10 mouse cellular contexts compared by ENCODE assay signal in genomic region chr17:45505941-45506465, GRCm38 (mm10). TPM values are rescaled to one million over a fixed set of nuclear protein-coding genes. Genes with fewer than 3 reads are reported as not detected.
A peak's percentile ranks its signal among the peaks of the same experiment; 100 is the strongest.
DNase-seq lines count a peak whose midpoint lies in the region; ATAC-seq and TF ChIP-seq lines count a peak whose summit lies in the region.
"Had no signal": no experiment of that assay in that cellular context is flagged by ENCODE, and none has a peak within 500 bp of the region (broad histone marks: within the 10 kb centered on the region; RNA-seq: fewer than 3 reads in every experiment).

No protein-coding gene starts in this region.

- H3K4me3 ChIP-seq in liver, embryonic 12.5 days: peak overlapping the region; percentile 72; the same call in 1 of the 2 replicates
- peak overlapping the region; percentile 81; the same call in 1 of the 2 replicates for H3K4me3 ChIP-seq in embryonic facial prominence, embryonic 13.5 days
- H3K4me3 ChIP-seq in liver, postnatal 0 days (ENCODE audit: low read depth, low read length): no peak overlapping the region

- peak overlapping the region; percentile 52 for H3K4me2 ChIP-seq in liver, embryonic 12.5 days
- H3K4me2 ChIP-seq in embryonic facial prominence, embryonic 13.5 days: peak overlapping the region; percentile 56
- H3K4me2 ChIP-seq in liver, postnatal 0 days (ENCODE audit: low read depth, low read length): peak overlapping the region; percentile 59; the same call in 1 of the 2 replicates

- H3K9me3 ChIP-seq in liver, embryonic 12.5 days (replicated peaks): no peaks in the 10 kb centered on the region
- no peaks in the 10 kb centered on the region for H3K9me3 ChIP-seq in embryonic facial prominence, embryonic 13.5 days
- no peaks in the 10 kb centered on the region for H3K9me3 ChIP-seq in liver, postnatal 0 days (ENCODE audit: low read length)

- peaks cover 27% of the 10 kb centered on the region for H3K4me1 ChIP-seq in liver, embryonic 12.5 days
- H3K4me1 ChIP-seq in embryonic facial prominence, embryonic 13.5 days: peaks cover 15% of the 10 kb centered on the region
- H3K4me1 ChIP-seq in liver, postnatal 0 days (ENCODE audit: insufficient read depth): peaks cover 11% of the 10 kb centered on the region; the same call in 1 of the 2 replicates

- no peak overlapping the region for H3K9ac ChIP-seq in liver, embryonic 12.5 days
- H3K9ac ChIP-seq in embryonic facial prominence, embryonic 13.5 days: peak overlapping the region; percentile 23; the same call in 1 of the 2 replicates
- no peak overlapping the region for H3K9ac ChIP-seq in liver, postnatal 0 days (replicated peaks)

- DNase-seq in cerebellum, adult 11-12 months: peak; percentile 58
- DNase-seq in cerebellum, postnatal 36 days: no peak
- no peak for DNase-seq in liver
- DNase-seq in liver, postnatal 0 days: no peak
- no peak for DNase-seq in right cerebral cortex, adult 2 months (ENCODE audit: low spot score in 2 of 2)
- no peak for DNase-seq in spleen, adult 18-20 months

- no peak for TF ChIP-seq EP300 in liver, postnatal 0 days (IDR thresholded peaks at IDR 0.05; ENCODE audit: low read depth)

- no peak for ATAC-seq in liver, embryonic 12.5 days
- no peak for ATAC-seq in embryonic facial prominence, embryonic 13.5 days (ENCODE audit: insufficient number of reproducible peaks, insufficient read depth, low FRiP score, low TSS enrichment, low read depth)
- ATAC-seq in liver, postnatal 0 days: no peak

- H3K27ac ChIP-seq in liver, embryonic 12.5 days: no peak overlapping the region
- H3K27ac ChIP-seq in embryonic facial prominence, embryonic 13.5 days: no peak overlapping the region
- no peak overlapping the region for H3K27ac ChIP-seq in liver, postnatal 0 days (ENCODE audit: low read depth)
- H3K27ac ChIP-seq: liver, embryonic 14.5 days had no signal

- peaks cover 22% of the 10 kb centered on the region for H3K36me3 ChIP-seq in liver, embryonic 12.5 days
- H3K36me3 ChIP-seq in embryonic facial prominence, embryonic 13.5 days: peaks cover 23% of the 10 kb centered on the region
- no peaks in the 10 kb centered on the region; the same call in 1 of the 2 replicates for H3K36me3 ChIP-seq in liver, postnatal 0 days (replicated peaks; ENCODE audit: insufficient read depth, low read length)

- 61% methylated on average over 6 of the region's 6 CpGs for WGBS in liver, embryonic 12.5 days (ENCODE audit: insufficient replicate concordance)
- 66% methylated on average over 6 of the region's 6 CpGs for WGBS in embryonic facial prominence, embryonic 13.5 days
- 62% methylated on average over 6 of the region's 6 CpGs for whole genome bisulfite sequencing in liver, postnatal 0 days (ENCODE audit: insufficient replicate concordance)

- TF ChIP-seq CTCF in liver, postnatal 0 days (IDR thresholded peaks at IDR 0.05; ENCODE audit: low read depth): no peak

- H3K27me3 ChIP-seq in liver, embryonic 12.5 days (replicated peaks): no peaks in the 10 kb centered on the region; the same call in 1 of the 2 replicates
- H3K27me3 ChIP-seq in embryonic facial prominence, embryonic 13.5 days: no peaks in the 10 kb centered on the region
- no peaks in the 10 kb centered on the region for H3K27me3 ChIP-seq in liver, postnatal 0 days (ENCODE audit: insufficient read depth, low read length)

RNA-seq across cellular contexts. Expression of gene Aars2, which starts 0.6 kb away (rescaled TPM):
- 13.6 and 13.9 TPM in 2 replicates for polyA plus RNA-seq in liver, embryonic 12.5 days (2016; fragmentation: Nextera tagmentation; extraction: Ambion mirVana)
- polyA plus RNA-seq in embryonic facial prominence, embryonic 13.5 days (2015; fragmentation: Nextera tagmentation; extraction: Ambion mirVana): 20.2 and 21.5 TPM in 2 replicates
- 4.2 and 4.8 TPM in 2 replicates for polyA plus RNA-seq in liver, postnatal 0 days (2015; fragmentation: Nextera tagmentation; extraction: Ambion mirVana)

RNA-seq across cellular contexts. Expression of gene Tcte1, which starts 17.2 kb away (rescaled TPM):
- polyA plus RNA-seq in liver, embryonic 12.5 days (2016; fragmentation: Nextera tagmentation; extraction: Ambion mirVana): 0.08 and 0.14 TPM in 2 replicates
- polyA plus RNA-seq in embryonic facial prominence, embryonic 13.5 days (2015; fragmentation: Nextera tagmentation; extraction: Ambion mirVana): 1.0 and 1.1 TPM in 2 replicates
- polyA plus RNA-seq in liver, postnatal 0 days (2015; fragmentation: Nextera tagmentation; extraction: Ambion mirVana): not detected in 2 replicates
- polyA plus RNA-seq: C2C12; liver, embryonic 14.5 days had no signal

RNA-seq across cellular contexts. Expression of gene Spats1, which starts 30.8 kb away (rescaled TPM):
- polyA plus RNA-seq in liver, embryonic 12.5 days (2016; fragmentation: Nextera tagmentation; extraction: Ambion mirVana): 0.24 and 0.26 TPM in 2 replicates
- 0.86 and 0.88 TPM in 2 replicates for polyA plus RNA-seq in embryonic facial prominence, embryonic 13.5 days (2015; fragmentation: Nextera tagmentation; extraction: Ambion mirVana)
- polyA plus RNA-seq in liver, postnatal 0 days (2015; fragmentation: Nextera tagmentation; extraction: Ambion mirVana): not detected in 2 replicates

RNA-seq across cellular contexts. Expression of gene Tmem151b, which starts 43.5 kb away (rescaled TPM):
- 0.30 and 0.31 TPM in 2 replicates for polyA plus RNA-seq in liver, embryonic 12.5 days (2016; fragmentation: Nextera tagmentation; extraction: Ambion mirVana)
- 7.7 and 10.1 TPM in 2 replicates for polyA plus RNA-seq in embryonic facial prominence, embryonic 13.5 days (2015; fragmentation: Nextera tagmentation; extraction: Ambion mirVana)
- polyA plus RNA-seq in liver, postnatal 0 days (2015; fragmentation: Nextera tagmentation; extraction: Ambion mirVana): 0.13 and 0.19 TPM in 2 replicates

RNA-seq across cellular contexts. Expression of gene Nfkbie, which starts 49.5 kb away (rescaled TPM):
- 2.0 TPM in 2 replicates for polyA plus RNA-seq in liver, embryonic 12.5 days (2016; fragmentation: Nextera tagmentation; extraction: Ambion mirVana)
- polyA plus RNA-seq in embryonic facial prominence, embryonic 13.5 days (2015; fragmentation: Nextera tagmentation; extraction: Ambion mirVana): 4.7 TPM in 2 replicates
- polyA plus RNA-seq in liver, postnatal 0 days (2015; fragmentation: Nextera tagmentation; extraction: Ambion mirVana): 2.8 and 3.0 TPM in 2 replicates
